Comparison of ENCODE assay signal across 7 mouse cellular contexts in genomic region chr2:104711585-104712485, GRCm38 (mm10). TPM values are rescaled to one million over a fixed set of nuclear protein-coding genes. Genes with fewer than 3 reads are reported as not detected.
A peak's percentile ranks its signal among the peaks of the same experiment; 100 is the strongest.
DNase-seq lines count a peak whose midpoint lies in the region; ATAC-seq and TF ChIP-seq lines count a peak whose summit lies in the region.

TSS of gene Tcp11l1 (minus strand) at chr2:104712169.

- ATAC-seq in granulocyte monocyte progenitor cell, adult 5-6 weeks (replicated peaks; ENCODE audit: poor library complexity, severe bottlenecking), result peak; percentile 75
- ATAC-seq in intestine, postnatal 0 days, result peak; percentile 73
- peak; percentile 95 for ATAC-seq in midbrain, embryonic 11.5 days (ENCODE audit: low FRiP score)

- no peaks in the 10 kb centered on the region for H3K9me3 ChIP-seq in intestine, postnatal 0 days (ENCODE audit: control insufficient read depth)
- no peaks in the 10 kb centered on the region for H3K9me3 ChIP-seq in limb, embryonic 10.5 days (replicated peaks)
- no peaks in the 10 kb centered on the region for H3K9me3 ChIP-seq in midbrain, embryonic 11.5 days (ENCODE audit: control insufficient read depth, low read length)

- no peaks in the 10 kb centered on the region for H3K4me1 ChIP-seq in intestine, postnatal 0 days (replicated peaks; ENCODE audit: control insufficient read depth, insufficient read depth, low read length)
- H3K4me1 ChIP-seq in limb, embryonic 10.5 days, result peaks cover 19% of the 10 kb centered on the region
- peaks cover 12% of the 10 kb centered on the region for H3K4me1 ChIP-seq in midbrain, embryonic 11.5 days (ENCODE audit: control insufficient read depth, insufficient read depth, low read length)

- no peak for TF ChIP-seq CTCF in intestine, postnatal 0 days (IDR thresholded peaks at IDR 0.05; ENCODE audit: low read depth)

- H3K27me3 ChIP-seq in intestine, postnatal 0 days (replicated peaks; ENCODE audit: control insufficient read depth, insufficient read depth, low read length), result no peaks in the 10 kb centered on the region
- peaks cover 22% of the 10 kb centered on the region for H3K27me3 ChIP-seq in limb, embryonic 10.5 days (ENCODE audit: low read depth, poor library complexity, severe bottlenecking)
- no peaks in the 10 kb centered on the region for H3K27me3 ChIP-seq in midbrain, embryonic 11.5 days (ENCODE audit: control insufficient read depth, insufficient read depth, low read length)

- peak within 1 kb of the TSS; percentile 50 for H3K27ac ChIP-seq in intestine, postnatal 0 days (ENCODE audit: low read depth, low read length)
- peak within 1 kb of the TSS; percentile 96 for H3K27ac ChIP-seq in limb, embryonic 10.5 days
- H3K27ac ChIP-seq in midbrain, embryonic 11.5 days (ENCODE audit: low read depth, low read length), result peak within 1 kb of the TSS; percentile 86

- peak; percentile 77 for DNase-seq in adrenal gland, postnatal 10 days
- DNase-seq in embryo, embryonic 11 days, result peak; percentile 84
- peak; percentile 77 for DNase-seq in limb, embryonic 10.5 days (ENCODE audit: low spot score)
- peak; percentile 98 for DNase-seq in midbrain, embryonic 11.5 days (ENCODE audit: low spot score, missing footprints)
- DNase-seq in skeletal muscle tissue, adult 2 months (ENCODE audit: low read depth, low spot score), result peak; percentile 16

- peak within 1 kb of the TSS; percentile 81 for H3K4me3 ChIP-seq in intestine, postnatal 0 days (ENCODE audit: low read depth, low read length)
- H3K4me3 ChIP-seq in limb, embryonic 10.5 days, result peak within 1 kb of the TSS; percentile 96
- H3K4me3 ChIP-seq in midbrain, embryonic 11.5 days (ENCODE audit: low read depth, low read length), result peak within 1 kb of the TSS; percentile 54

- WGBS in intestine, postnatal 0 days, result under 1% methylated on average over 83 of the region's 99 CpGs
- under 1% methylated on average over 95 of the region's 99 CpGs for WGBS in limb, embryonic 10.5 days
- under 1% methylated on average over 94 of the region's 99 CpGs for WGBS in midbrain, embryonic 11.5 days

- H3K9ac ChIP-seq in intestine, postnatal 0 days (ENCODE audit: low read depth, low read length), result peak within 1 kb of the TSS; percentile 79
- peak within 1 kb of the TSS; percentile 76 for H3K9ac ChIP-seq in midbrain, embryonic 11.5 days (ENCODE audit: low read length)

- H3K4me2 ChIP-seq in intestine, postnatal 0 days (replicated peaks; ENCODE audit: low read depth), result peak within 1 kb of the TSS; percentile 87
- peak within 1 kb of the TSS; percentile 68 for H3K4me2 ChIP-seq in midbrain, embryonic 11.5 days

- no peaks in the 10 kb centered on the region for H3K36me3 ChIP-seq in intestine, postnatal 0 days (ENCODE audit: control insufficient read depth, insufficient read depth)
- no peaks in the 10 kb centered on the region for H3K36me3 ChIP-seq in limb, embryonic 10.5 days
- H3K36me3 ChIP-seq in midbrain, embryonic 11.5 days (ENCODE audit: control insufficient read depth, insufficient read depth, low read length), result no peaks in the 10 kb centered on the region

RNA-seq across cellular contexts. Expression of gene Tcp11l1, which starts in this region (rescaled TPM):
- 10 to 100 TPM in 1 of 2 experiments, 1 to 10 TPM in 1; 9.4 to 13.0 TPM for total RNA-seq in adrenal gland, postnatal 10 days (2021)
- total RNA-seq in granulocyte monocyte progenitor cell, adult 5-6 weeks (2014; fragmentation: Nextera tagmentation), result 18.3 and 21.3 TPM in 2 replicates
- 7.9 and 10.5 TPM in 2 replicates for total RNA-seq in granulocyte monocyte progenitor cell, adult 5-6 weeks (2017)
- polyA plus RNA-seq in intestine, postnatal 0 days (2015; fragmentation: Nextera tagmentation; extraction: Ambion mirVana), result 16.0 and 17.2 TPM in 2 replicates
- polyA plus RNA-seq in limb, embryonic 10.5 days (2016; fragmentation: Nextera tagmentation; extraction: Ambion mirVana), result 35.0 and 52.5 TPM in 2 replicates
- polyA plus RNA-seq in midbrain, embryonic 11.5 days (2014; fragmentation: Nextera tagmentation; extraction: Ambion mirVana), result 58.4 and 72.3 TPM in 2 replicates

Comparison
In these comparisons a context has a peak if more than half of its experiments do, and no peak if none do; other contexts are left out.
1. Peak in every context shown above with its lines: DNase-seq, ATAC-seq, H3K4me3 ChIP-seq and H3K27ac ChIP-seq.
2. DNase-seq: peak in every context shown above with its lines; median percentile 98 in midbrain, embryonic 11.5 days; 84 in embryo, embryonic 11 days; 77 in adrenal gland, postnatal 10 days; 77 in limb, embryonic 10.5 days; 16 in skeletal muscle tissue, adult 2 months.